Mouse (Mus musculus): ENCODE measurements around the gene Slc10a6. TPM values are rescaled to one million over a fixed set of nuclear protein-coding genes. Genes with fewer than 3 reads are reported as not detected.

Slc10a6 gene
- polyA plus RNA-seq, 1 experiment from 2014 or later: not detected

DNA sequence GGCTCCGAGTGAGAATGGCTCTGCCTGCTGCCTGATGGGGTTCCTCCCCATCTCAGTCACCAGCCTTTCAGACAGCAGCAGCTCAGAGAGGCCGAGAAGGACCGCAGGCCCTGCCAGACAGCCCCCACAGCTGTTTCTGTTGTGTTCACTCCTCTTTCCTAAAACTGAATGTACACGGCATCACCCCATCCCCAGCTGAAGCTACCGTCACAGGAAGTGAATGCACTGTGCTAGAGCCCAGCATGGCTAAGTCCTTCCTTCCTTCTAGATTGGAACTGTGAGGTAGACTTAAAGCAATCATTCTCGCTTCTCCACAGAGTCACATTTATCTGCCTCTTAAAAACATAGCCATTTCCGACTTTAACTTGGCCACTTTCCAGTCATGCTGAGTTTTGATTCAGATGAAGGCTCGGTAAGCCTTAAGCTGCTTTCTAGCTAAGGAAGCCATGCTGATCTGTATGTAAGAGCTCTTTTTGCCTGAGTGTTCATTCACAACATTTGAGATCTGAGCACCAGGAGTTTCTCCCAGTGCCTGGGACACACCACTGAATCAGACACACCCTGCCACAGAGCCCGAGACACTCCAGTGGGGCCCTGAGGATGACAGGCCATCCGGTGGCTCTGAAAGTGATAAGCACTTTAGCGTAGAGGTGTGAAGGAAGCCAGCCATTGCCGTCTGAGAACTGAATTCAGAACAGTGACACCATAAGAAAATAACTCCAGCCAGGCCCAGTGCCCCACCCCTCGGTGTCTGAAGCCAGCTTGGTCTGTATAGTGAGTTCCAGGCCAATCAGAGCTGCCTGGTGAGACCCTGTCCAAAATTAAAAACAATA is 33.6 kb downstream of the Slc10a6 start:
- no peaks in the 10 kb centered on the region for H3K36me3 ChIP-seq (replicated peaks)
- H3K27me3 ChIP-seq: no peaks in the 10 kb centered on the region
- H3K4me3 ChIP-seq (replicated peaks): no peak overlapping the region
- H3K9me3 ChIP-seq (replicated peaks): no peaks in the 10 kb centered on the region
- 39% methylated on average over 13 of the region's 13 CpGs for WGBS (ENCODE audit: insufficient replicate concordance)
- H3K27ac ChIP-seq (replicated peaks): no peak overlapping the region
- no peak overlapping the region for H3K4me2 ChIP-seq
- no peaks in the 10 kb centered on the region; the same call in 1 of the 2 replicates for H3K4me1 ChIP-seq (replicated peaks)
- no peak overlapping the region for H3K9ac ChIP-seq
- no peak for ATAC-seq (ENCODE audit: insufficient read depth)

DNA sequence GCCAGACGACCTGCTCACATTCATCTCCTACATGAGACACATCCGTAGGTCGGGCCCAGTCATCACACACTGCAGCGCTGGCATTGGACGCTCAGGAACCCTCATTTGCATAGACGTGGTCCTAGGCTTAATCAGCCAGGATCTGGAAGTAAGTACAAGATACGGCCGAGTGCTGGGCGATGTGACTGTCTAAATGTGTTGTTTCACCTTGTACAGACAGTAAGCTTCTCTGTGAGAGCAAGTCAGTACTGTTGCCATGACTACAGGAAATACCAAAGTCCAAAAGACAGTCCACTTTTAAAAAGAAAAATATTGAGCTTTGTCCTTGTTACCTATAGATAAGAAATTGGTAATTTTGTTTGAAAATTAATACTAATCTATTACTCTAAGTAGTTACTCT is 35.6 kb downstream of the Slc10a6 start:
- 66% methylated on average over 9 of the region's 9 CpGs for WGBS (ENCODE audit: insufficient replicate concordance)
- no peak overlapping the region for H3K27ac ChIP-seq (replicated peaks)
- no peaks in the 10 kb centered on the region for H3K36me3 ChIP-seq (replicated peaks)
- H3K27me3 ChIP-seq: no peaks in the 10 kb centered on the region
- no peak overlapping the region for H3K9ac ChIP-seq
- H3K4me3 ChIP-seq (replicated peaks): no peak overlapping the region
- H3K4me2 ChIP-seq: no peak overlapping the region
- H3K4me1 ChIP-seq (replicated peaks): no peaks in the 10 kb centered on the region; the same call in 1 of the 2 replicates
- no peak for ATAC-seq (ENCODE audit: insufficient read depth)
- H3K9me3 ChIP-seq (replicated peaks): no peaks in the 10 kb centered on the region

DNA sequence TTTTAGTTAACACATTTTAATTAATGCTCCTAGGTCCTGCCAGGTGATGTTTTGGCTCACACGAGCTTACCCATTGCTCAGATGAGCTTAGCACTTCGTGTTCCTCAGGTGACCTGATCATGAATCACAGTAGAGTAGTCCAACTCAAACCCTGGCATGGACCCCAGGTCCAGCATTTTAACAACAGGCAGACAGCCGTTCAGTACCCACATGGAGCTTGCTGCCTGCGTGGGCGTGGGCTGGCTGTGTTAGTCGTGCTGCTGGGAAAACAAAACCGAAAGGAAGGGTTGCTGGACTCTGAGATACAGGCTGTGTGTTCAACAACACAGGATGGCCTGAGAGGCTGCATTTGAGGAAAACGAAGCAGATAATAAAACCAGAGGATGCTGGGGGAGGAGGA is 36.5 kb downstream of the Slc10a6 start:
- Histone ChIP-seq H3K27me3 (no peaks in the 10 kb centered on the region), H3K36me3 (replicated peaks) (no peaks in the 10 kb centered on the region), H3K4me1 (replicated peaks) (no peaks in the 10 kb centered on the region; the same call in 1 of the 2 replicates), H3K27ac (replicated peaks) (no peak overlapping the region), H3K4me3 (replicated peaks) (no peak overlapping the region), H3K9me3 (replicated peaks) (no peaks in the 10 kb centered on the region), H3K4me2 (no peak overlapping the region), H3K9ac (no peak overlapping the region)
- WGBS (ENCODE audit: insufficient replicate concordance): 54% methylated on average over 8 of the region's 8 CpGs
- no peak for ATAC-seq (ENCODE audit: insufficient read depth)

DNA sequence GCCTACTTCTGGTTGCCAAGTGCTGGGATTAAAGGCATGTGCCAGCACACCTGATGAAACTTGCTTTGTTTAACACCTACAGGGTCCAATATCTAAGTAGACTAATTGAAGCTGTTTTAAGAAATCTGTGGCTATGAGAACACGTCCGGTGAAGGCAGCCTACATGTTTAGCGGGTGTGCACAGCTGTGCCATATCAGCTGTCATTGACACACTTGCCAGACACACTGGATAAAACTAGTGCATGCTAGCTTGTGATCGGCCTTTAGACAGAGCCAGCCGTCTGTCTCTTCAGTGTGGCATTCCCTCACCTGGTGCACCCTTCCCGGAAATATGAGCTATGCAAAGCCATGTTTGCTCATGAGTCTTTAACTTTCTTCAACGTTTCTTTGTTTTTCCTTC is 37.4 kb downstream of the Slc10a6 start:
- no peak for ATAC-seq (ENCODE audit: insufficient read depth)
- H3K27me3 ChIP-seq: no peaks in the 10 kb centered on the region
- H3K9me3 ChIP-seq (replicated peaks): no peaks in the 10 kb centered on the region
- no peak overlapping the region for H3K27ac ChIP-seq (replicated peaks)
- WGBS (ENCODE audit: insufficient replicate concordance): 68% methylated on average over 7 of the region's 7 CpGs
- H3K4me2 ChIP-seq: no peak overlapping the region
- H3K9ac ChIP-seq: no peak overlapping the region
- no peaks in the 10 kb centered on the region; the same call in 1 of the 2 replicates for H3K4me1 ChIP-seq (replicated peaks)
- H3K4me3 ChIP-seq (replicated peaks): no peak overlapping the region
- no peaks in the 10 kb centered on the region for H3K36me3 ChIP-seq (replicated peaks)

DNA sequence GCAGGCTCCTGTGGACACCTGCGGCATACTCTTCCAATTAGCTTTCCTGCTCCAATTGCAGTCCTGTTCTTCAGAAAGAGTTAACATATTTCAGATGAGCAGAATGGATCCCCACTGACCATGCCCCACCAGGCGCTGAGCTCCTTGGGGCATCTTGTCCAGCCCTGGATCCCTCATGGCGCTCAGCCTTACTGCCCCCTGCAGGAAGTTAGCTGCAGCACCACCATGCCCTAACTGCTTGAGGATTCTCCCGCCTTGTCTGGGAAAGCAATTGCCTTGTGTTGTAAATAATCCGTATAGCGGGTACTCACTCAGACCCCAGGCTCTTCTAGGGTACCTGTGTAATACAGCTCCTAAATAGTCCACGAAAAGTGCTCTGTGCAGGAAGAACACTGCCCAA is 42.0 kb downstream of the Slc10a6 start:
- no peak overlapping the region for H3K4me3 ChIP-seq (replicated peaks)
- WGBS (ENCODE audit: insufficient replicate concordance): 58% methylated on average over 7 of the region's 7 CpGs
- no peak overlapping the region for H3K4me2 ChIP-seq

DNA sequence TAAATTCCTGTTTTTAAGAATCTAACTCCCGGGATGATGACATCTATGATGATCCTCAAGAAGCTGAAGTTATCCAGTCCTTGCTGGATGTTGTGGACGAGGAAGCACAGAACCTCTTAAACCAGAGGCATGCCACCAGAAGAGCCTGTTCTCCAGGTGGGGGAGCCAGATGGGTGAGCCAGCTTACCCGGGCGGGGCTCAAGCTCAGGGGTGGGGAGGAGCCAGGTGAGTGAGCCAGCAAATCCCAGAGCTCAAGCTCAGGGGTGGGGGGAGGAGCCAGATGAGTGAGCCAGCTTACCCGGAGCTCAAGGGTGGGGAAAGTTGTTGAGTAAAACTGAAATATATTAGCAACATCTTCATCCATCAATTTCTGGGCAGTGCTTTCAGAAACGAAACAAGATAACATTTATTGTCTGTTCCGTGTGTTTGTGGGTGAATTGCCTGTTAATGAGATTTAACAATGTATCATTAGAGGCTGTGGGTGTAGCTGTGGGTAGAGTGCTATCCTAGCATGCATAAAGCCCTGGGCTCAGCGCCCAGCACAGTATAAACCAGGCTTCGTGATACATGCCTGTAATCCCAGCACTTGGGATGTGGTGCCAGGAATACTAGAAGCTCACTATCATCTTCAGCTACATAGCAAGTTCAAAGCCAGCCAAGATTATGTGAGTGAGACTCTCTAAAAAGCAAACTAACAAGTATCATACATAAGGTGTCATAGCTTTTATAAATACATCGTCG is 49.4 kb downstream of the Slc10a6 start:
- no peak for ATAC-seq (ENCODE audit: insufficient read depth)
- WGBS (ENCODE audit: insufficient replicate concordance): 54% methylated on average over 11 of the region's 11 CpGs
- Histone ChIP-seq H3K27me3 (no peaks in the 10 kb centered on the region), H3K36me3 (replicated peaks) (no peaks in the 10 kb centered on the region), H3K9me3 (replicated peaks) (no peaks in the 10 kb centered on the region), H3K4me3 (replicated peaks) (no peak overlapping the region), H3K9ac (no peak overlapping the region), H3K4me1 (replicated peaks) (no peaks in the 10 kb centered on the region), H3K4me2 (no peak overlapping the region), H3K27ac (replicated peaks) (no peak overlapping the region)

More for the DNA sequence above, 42.0 kb downstream of the Slc10a6 start:
- no peaks in the 10 kb centered on the region for H3K27me3 ChIP-seq
- H3K27ac ChIP-seq (replicated peaks): no peak overlapping the region
- H3K9ac ChIP-seq: no peak overlapping the region
- ATAC-seq (ENCODE audit: insufficient read depth): no peak
- no peaks in the 10 kb centered on the region for H3K9me3 ChIP-seq (replicated peaks)
- no peaks in the 10 kb centered on the region for H3K36me3 ChIP-seq (replicated peaks)
- no peaks in the 10 kb centered on the region for H3K4me1 ChIP-seq (replicated peaks)

DNA sequence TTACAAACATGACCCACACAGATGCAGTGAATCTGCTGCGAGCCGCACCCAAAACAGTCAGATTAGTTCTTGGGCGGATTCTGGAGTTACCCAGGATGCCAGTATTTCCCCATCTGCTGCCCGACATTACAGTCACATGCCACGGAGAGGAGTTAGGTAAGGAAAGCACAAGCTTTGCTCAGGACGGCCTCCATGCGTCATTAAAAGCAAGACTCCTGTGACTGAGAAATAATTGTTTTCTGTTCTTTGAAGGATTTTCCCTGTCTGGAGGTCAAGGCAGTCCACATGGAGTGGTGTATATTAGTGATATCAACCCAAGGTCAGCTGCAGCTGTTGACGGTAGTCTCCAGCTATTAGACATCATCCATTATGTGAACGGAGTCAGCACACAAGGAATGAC is 59.8 kb downstream of the Slc10a6 start:
- Histone ChIP-seq H3K4me1 (replicated peaks) (no peaks in the 10 kb centered on the region), H3K4me3 (replicated peaks) (no peak overlapping the region), H3K27ac (replicated peaks) (no peak overlapping the region), H3K27me3 (no peaks in the 10 kb centered on the region), H3K4me2 (no peak overlapping the region), H3K9me3 (replicated peaks) (no peaks in the 10 kb centered on the region), H3K9ac (no peak overlapping the region), H3K36me3 (replicated peaks) (no peaks in the 10 kb centered on the region)
- no peak for ATAC-seq (ENCODE audit: insufficient read depth)
- 73% methylated on average over 9 of the region's 9 CpGs for WGBS (ENCODE audit: insufficient replicate concordance)

DNA sequence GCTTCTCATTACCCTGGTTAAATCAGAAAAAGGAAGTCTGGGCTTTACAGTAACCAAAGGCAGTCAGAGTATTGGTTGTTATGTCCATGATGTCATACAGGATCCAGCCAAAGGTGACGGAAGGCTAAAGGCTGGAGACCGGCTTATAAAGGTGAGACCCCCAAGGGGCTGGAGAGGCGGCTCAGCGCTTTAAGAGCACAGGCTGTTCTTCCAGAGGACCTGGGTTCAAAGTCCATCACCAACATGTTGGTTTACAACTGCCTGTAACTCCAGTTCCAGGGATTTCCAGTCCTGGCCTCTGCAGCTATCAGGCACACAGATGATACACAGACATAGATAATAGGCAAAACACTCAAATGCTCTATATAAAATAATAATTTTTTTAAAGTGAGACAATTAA is 61.2 kb downstream of the Slc10a6 start:
- Histone ChIP-seq H3K27ac (replicated peaks) (no peak overlapping the region), H3K36me3 (replicated peaks) (no peaks in the 10 kb centered on the region), H3K9me3 (replicated peaks) (no peaks in the 10 kb centered on the region), H3K4me1 (replicated peaks) (no peaks in the 10 kb centered on the region), H3K9ac (no peak overlapping the region), H3K27me3 (no peaks in the 10 kb centered on the region), H3K4me3 (replicated peaks) (no peak overlapping the region), H3K4me2 (no peak overlapping the region)
- ATAC-seq (ENCODE audit: insufficient read depth): no peak
- 67% methylated on average over 4 of the region's 4 CpGs for WGBS (ENCODE audit: insufficient replicate concordance)

DNA sequence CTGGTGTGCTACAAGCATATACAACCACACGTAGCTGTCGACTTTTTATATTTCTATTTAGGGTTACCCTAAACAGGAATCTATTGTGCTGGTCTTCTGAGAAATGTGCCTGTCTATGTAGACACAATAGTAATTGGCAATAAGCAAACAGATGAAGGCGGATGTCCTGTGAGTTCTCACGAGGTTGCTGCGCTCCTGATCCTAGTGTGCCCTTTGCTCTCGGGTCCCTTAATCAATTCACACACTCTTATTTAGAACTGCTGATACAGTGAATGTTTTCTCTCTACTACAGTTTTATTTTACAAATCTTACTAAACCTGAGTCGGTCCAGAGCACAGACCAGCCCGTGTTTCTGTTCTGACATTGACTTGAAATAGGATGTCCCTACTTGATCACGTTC is 68.7 kb downstream of the Slc10a6 start:
- Histone ChIP-seq H3K9me3 (replicated peaks) (no peaks in the 10 kb centered on the region), H3K27me3 (no peaks in the 10 kb centered on the region), H3K9ac (no peak overlapping the region), H3K4me3 (replicated peaks) (no peak overlapping the region), H3K36me3 (replicated peaks) (no peaks in the 10 kb centered on the region), H3K4me1 (replicated peaks) (no peaks in the 10 kb centered on the region), H3K27ac (replicated peaks) (no peak overlapping the region), H3K4me2 (no peak overlapping the region)
- no peak for ATAC-seq (ENCODE audit: insufficient read depth)
- 69% methylated on average over 9 of the region's 9 CpGs for WGBS (ENCODE audit: insufficient replicate concordance)

All from liver, embryonic 15.5 days (tissue).